Mouse (Mus musculus): ENCODE results near the gene Rnf113a1. TPM values are rescaled to one million over a fixed set of nuclear protein-coding genes. Genes with fewer than 3 reads are reported as not detected.
"Not testable (repeated sequence)": the region's sequence is repeated elsewhere in the genome, so short reads cannot be mapped to it uniquely, and the experiment has no call there.

Gene Rnf113a1
- polyA plus RNA-seq, 1 experiment from 2014 or later: 2.9 TPM

DNA sequence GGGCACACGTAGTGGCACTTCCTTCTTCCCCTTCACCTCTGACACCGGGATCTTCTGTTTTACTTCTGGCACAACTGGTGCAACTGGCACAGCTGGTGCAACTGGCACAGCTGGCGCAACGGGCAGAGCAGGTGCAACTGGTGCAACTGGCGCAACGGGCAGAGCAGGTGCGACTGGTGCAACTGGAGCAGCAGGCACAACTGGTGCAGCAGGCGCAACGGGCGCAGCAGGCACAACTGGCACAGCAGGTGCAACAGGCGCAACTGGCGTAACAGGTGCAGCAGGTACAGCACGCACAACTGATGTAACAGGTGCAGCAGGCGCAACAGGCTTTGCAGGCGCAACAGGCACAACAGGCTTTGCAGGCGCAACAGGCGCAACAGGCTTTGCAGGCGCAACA lies 27.9 kb upstream of the Rnf113a1 start:
- no peak for DNase-seq
- Histone ChIP-seq H3K4me2 (ENCODE audit: low read depth, low read length) (no peak overlapping the region), H3K9ac (replicated peaks) (no peak overlapping the region), H3K36me3 (replicated peaks; ENCODE audit: insufficient read depth, low read length) (no peaks in the 10 kb centered on the region), H3K4me1 (ENCODE audit: insufficient read depth) (no peaks in the 10 kb centered on the region), H3K9me3 (ENCODE audit: low read length) (no peaks in the 10 kb centered on the region), H3K27me3 (ENCODE audit: insufficient read depth, low read length) (no peaks in the 10 kb centered on the region), H3K4me3 (ENCODE audit: low read depth, low read length) (no peak overlapping the region), H3K27ac (ENCODE audit: low read depth) (no peak overlapping the region)
- no peak for ATAC-seq
- WGBS (ENCODE audit: insufficient replicate concordance): 75% methylated on average over 18 of the region's 18 CpGs
- TF ChIP-seq EP300 (IDR thresholded peaks at IDR 0.05; ENCODE audit: low read depth) (no peak), CTCF (IDR thresholded peaks at IDR 0.05; ENCODE audit: low read depth) (no peak)

DNA sequence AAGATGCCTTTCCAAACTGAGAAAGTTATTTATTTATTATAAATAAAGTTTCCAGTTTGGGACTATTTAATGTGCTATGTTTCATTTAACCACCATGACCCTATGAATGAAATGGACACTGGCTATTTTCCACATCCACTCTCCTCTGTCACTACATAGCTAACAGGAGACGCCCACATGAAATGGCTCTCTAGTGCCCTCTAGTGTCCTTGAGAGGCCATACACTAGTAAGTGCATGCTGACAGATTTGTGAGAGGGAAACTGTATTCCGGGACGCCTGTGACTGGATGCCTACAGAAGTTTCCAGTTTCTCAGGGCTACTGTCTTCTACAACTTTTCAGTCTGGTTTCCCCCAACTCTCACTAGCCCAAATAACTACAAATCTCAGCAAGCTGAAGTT lies 24.0 kb upstream of the Rnf113a1 start:
- ATAC-seq: no peak
- no peaks in the 10 kb centered on the region for H3K4me1 ChIP-seq (ENCODE audit: insufficient read depth)
- H3K27ac ChIP-seq (ENCODE audit: low read depth): no peak overlapping the region
- no peak overlapping the region for H3K9ac ChIP-seq (replicated peaks)
- peak; percentile 40 for DNase-seq
- H3K27me3 ChIP-seq (ENCODE audit: insufficient read depth, low read length): no peaks in the 10 kb centered on the region
- no peaks in the 10 kb centered on the region for H3K36me3 ChIP-seq (replicated peaks; ENCODE audit: insufficient read depth, low read length)
- H3K9me3 ChIP-seq (ENCODE audit: low read length): no peaks in the 10 kb centered on the region
- peak; percentile 81 for TF ChIP-seq CTCF (IDR thresholded peaks at IDR 0.05; ENCODE audit: low read depth)
- no peak for TF ChIP-seq EP300 (IDR thresholded peaks at IDR 0.05; ENCODE audit: low read depth)
- WGBS (ENCODE audit: insufficient replicate concordance): 26% methylated on average over 3 of the region's 3 CpGs
- no peak overlapping the region for H3K4me2 ChIP-seq (ENCODE audit: low read depth, low read length)
- no peak overlapping the region for H3K4me3 ChIP-seq (ENCODE audit: low read depth, low read length)

DNA sequence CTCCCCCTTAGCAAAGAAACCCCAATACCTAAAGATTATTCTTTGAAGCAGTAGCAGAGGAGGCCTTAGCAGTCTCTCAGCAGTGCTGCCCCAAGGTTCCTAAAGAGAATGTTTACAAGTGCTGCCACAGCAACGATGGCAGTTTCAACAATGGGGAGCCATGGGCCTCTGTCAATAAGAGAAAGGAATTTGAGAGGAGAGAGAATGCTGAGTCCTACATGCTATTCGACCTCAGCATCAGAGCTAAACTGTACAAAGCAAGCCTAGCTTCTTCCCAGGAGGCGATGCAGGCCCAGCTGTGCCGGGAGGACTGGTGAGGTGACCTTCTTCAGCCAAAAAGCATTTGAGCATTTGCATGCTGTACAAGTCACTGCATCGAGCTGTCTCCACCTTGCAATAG lies 22.3 kb upstream of the Rnf113a1 start, which contains the start of gene Akap14:
Gene Akap14 (minus strand): TSS at position 101 of the 400 bp plus-strand sequence.
- H3K4me3 ChIP-seq (ENCODE audit: low read depth, low read length): no peak within 1 kb of the TSS
- DNase-seq (no peak), ATAC-seq (no peak)
- no peak within 1 kb of the TSS for H3K4me2 ChIP-seq (ENCODE audit: low read depth, low read length)
- H3K4me1 ChIP-seq (ENCODE audit: insufficient read depth): no peaks in the 10 kb centered on the region
- H3K36me3 ChIP-seq (replicated peaks; ENCODE audit: insufficient read depth, low read length): no peaks in the 10 kb centered on the region
- no peak within 1 kb of the TSS for H3K27ac ChIP-seq (ENCODE audit: low read depth)
- 49% methylated on average over 5 of the region's 5 CpGs for WGBS (ENCODE audit: insufficient replicate concordance)
- no peaks in the 10 kb centered on the region for H3K27me3 ChIP-seq (ENCODE audit: insufficient read depth, low read length)
- no peak within 1 kb of the TSS for H3K9ac ChIP-seq (replicated peaks)
- H3K9me3 ChIP-seq (ENCODE audit: low read length): no peaks in the 10 kb centered on the region
- TF ChIP-seq CTCF (IDR thresholded peaks at IDR 0.05; ENCODE audit: low read depth) (no peak), EP300 (IDR thresholded peaks at IDR 0.05; ENCODE audit: low read depth) (no peak)

DNA sequence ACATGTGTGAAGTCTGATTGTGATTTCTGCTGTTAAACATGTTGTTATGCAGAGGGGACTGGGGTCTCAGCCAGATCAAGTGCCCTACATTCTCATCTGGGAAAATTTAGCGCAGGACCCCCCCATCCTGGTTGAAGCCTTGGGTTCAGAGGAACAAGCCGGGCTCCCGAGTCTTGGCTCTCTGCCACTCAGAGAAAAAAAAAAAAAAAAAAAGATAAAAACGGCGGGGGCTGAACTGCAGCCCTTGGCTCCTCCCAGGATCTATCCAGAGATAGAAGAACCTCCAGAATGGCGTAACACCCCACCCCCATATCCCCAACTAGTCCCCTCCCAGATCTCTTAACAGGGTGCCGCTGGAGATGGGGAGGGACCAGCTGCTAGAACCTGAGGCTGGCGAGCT lies 6.6 kb upstream of the Rnf113a1 start:
- not testable (repeated sequence) for ATAC-seq; H3K4me2 ChIP-seq (ENCODE audit: low read depth, low read length)
- 54% methylated on average over 8 of the region's 8 CpGs for WGBS (ENCODE audit: insufficient replicate concordance)

DNA sequence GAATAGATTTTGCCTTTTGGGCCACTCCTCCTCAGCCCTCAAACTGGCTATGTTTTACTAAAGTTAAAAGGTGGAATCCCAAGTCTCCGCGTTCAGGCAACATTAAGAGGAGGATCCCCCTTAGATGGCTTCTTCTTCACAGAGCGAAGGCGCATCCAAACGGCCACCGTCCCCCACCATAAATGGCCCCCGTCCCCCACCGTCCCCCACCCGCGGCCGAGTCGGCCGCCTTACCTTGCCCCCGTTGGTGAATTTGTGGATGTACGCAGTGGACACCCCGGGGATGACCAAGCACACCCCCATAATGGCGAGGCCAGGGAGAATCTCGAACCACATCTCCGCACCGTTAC lies 315 bp upstream of the Rnf113a1 start:
- whole genome bisulfite sequencing (ENCODE audit: insufficient replicate concordance): 19% methylated on average over 20 of the region's 20 CpGs
- Histone ChIP-seq H3K4me1 (ENCODE audit: insufficient read depth) (no peaks in the 10 kb centered on the region), H3K27me3 (ENCODE audit: insufficient read depth, low read length) (no peaks in the 10 kb centered on the region), H3K27ac (ENCODE audit: low read depth) (no peak overlapping the region), H3K9ac (replicated peaks) (peak overlapping the region; percentile 57), H3K4me2 (ENCODE audit: low read depth, low read length) (peak overlapping the region; percentile 76), H3K4me3 (ENCODE audit: low read depth, low read length) (peak overlapping the region; percentile 68), H3K9me3 (ENCODE audit: low read length) (no peaks in the 10 kb centered on the region), H3K36me3 (replicated peaks; ENCODE audit: insufficient read depth, low read length) (no peaks in the 10 kb centered on the region)
- DNase-seq: no peak
- ATAC-seq: peak; percentile 68
- no peak for TF ChIP-seq EP300 (IDR thresholded peaks at IDR 0.05; ENCODE audit: low read depth)
- TF ChIP-seq CTCF (IDR thresholded peaks at IDR 0.05; ENCODE audit: low read depth): no peak

More for the DNA sequence above, 6.6 kb upstream of the Rnf113a1 start:
- H3K4me1 ChIP-seq (ENCODE audit: insufficient read depth); H3K27me3 ChIP-seq (ENCODE audit: insufficient read depth, low read length); H3K9ac ChIP-seq (replicated peaks); H3K4me3 ChIP-seq (ENCODE audit: low read depth, low read length); DNase-seq; H3K27ac ChIP-seq (ENCODE audit: low read depth); H3K9me3 ChIP-seq (ENCODE audit: low read length); H3K36me3 ChIP-seq (replicated peaks; ENCODE audit: insufficient read depth, low read length): not testable (repeated sequence)

DNA sequence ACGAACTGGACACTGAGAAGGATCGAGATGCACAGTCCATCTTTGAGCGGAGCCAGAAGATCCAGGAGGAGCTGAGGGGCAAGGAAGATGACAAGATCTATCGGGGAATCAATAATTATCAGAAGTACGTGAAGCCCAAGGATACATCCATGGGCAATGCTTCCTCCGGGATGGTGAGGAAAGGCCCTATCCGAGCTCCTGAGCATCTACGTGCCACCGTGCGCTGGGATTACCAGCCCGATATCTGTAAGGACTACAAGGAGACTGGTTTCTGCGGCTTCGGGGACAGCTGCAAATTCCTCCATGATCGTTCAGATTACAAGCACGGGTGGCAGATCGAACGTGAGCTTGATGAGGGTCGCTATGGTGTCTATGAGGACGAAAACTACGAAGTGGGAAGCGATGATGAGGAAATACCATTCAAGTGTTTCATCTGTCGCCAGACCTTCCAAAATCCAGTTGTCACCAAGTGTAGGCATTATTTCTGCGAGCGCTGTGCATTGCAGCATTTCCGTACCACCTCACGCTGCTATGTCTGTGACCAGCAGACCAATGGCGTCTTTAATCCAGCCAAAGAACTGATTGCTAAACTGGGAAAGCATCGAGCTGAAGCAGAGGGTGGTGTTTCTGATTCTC lies 817 bp downstream of the Rnf113a1 start:
- Histone ChIP-seq H3K27me3 (ENCODE audit: insufficient read depth, low read length) (no peaks in the 10 kb centered on the region), H3K36me3 (replicated peaks; ENCODE audit: insufficient read depth, low read length) (no peaks in the 10 kb centered on the region), H3K4me2 (ENCODE audit: low read depth, low read length) (peak overlapping the region; percentile 76), H3K9ac (replicated peaks) (peak overlapping the region; percentile 57), H3K9me3 (ENCODE audit: low read length) (no peaks in the 10 kb centered on the region), H3K4me1 (ENCODE audit: insufficient read depth) (no peaks in the 10 kb centered on the region), H3K4me3 (ENCODE audit: low read depth, low read length) (peak overlapping the region; percentile 68), H3K27ac (ENCODE audit: low read depth) (no peak overlapping the region)
- DNase-seq: peak; percentile 15
- ATAC-seq: no peak
- TF ChIP-seq CTCF (IDR thresholded peaks at IDR 0.05; ENCODE audit: low read depth): no peak
- no peak for TF ChIP-seq EP300 (IDR thresholded peaks at IDR 0.05; ENCODE audit: low read depth)
- WGBS (ENCODE audit: insufficient replicate concordance): 25% methylated on average over 28 of the region's 28 CpGs

DNA sequence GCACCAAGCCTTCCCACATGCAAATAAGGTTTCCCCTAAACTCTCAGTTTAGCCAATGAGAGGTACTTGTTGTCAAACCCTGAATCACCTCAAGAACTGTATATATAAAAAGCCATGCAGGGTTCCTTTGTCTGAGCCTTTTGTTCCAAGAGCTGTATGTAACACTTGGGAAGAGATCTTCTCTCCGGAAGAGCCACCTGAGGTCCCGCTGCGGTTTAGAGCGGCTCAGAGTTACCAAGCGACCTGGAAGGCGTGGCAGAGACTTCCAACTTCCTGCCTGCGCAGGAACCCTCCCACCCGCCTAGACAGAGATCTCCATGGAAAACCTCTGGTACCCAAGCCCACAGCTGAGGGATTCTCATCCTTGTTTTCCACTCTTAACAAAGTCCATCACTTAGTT lies 7.6 kb downstream of the Rnf113a1 start:
- 52% methylated on average over 8 of the region's 8 CpGs for WGBS (ENCODE audit: insufficient replicate concordance)
- no peaks in the 10 kb centered on the region for H3K9me3 ChIP-seq (ENCODE audit: low read length)
- H3K4me1 ChIP-seq (ENCODE audit: insufficient read depth): no peaks in the 10 kb centered on the region
- ATAC-seq: no peak
- H3K36me3 ChIP-seq (replicated peaks; ENCODE audit: insufficient read depth, low read length): no peaks in the 10 kb centered on the region
- TF ChIP-seq EP300 (IDR thresholded peaks at IDR 0.05; ENCODE audit: low read depth) (no peak), CTCF (IDR thresholded peaks at IDR 0.05; ENCODE audit: low read depth) (no peak)
- no peak overlapping the region for H3K4me3 ChIP-seq (ENCODE audit: low read depth, low read length)
- DNase-seq: no peak
- no peaks in the 10 kb centered on the region for H3K27me3 ChIP-seq (ENCODE audit: insufficient read depth, low read length)
- H3K27ac ChIP-seq (ENCODE audit: low read depth): no peak overlapping the region
- H3K4me2 ChIP-seq (ENCODE audit: low read depth, low read length): no peak overlapping the region
- H3K9ac ChIP-seq (replicated peaks): no peak overlapping the region

Data from liver, postnatal 0 days (tissue).